Mouse (Mus musculus): ENCODE results near the gene Ube2m. TPM values are rescaled to one million over a fixed set of nuclear protein-coding genes. Genes with fewer than 3 reads are reported as not detected.

The Ube2m gene
- 7.8 TPM for polyA plus RNA-seq (2017; shearing (Covaris generic))

DNA sequence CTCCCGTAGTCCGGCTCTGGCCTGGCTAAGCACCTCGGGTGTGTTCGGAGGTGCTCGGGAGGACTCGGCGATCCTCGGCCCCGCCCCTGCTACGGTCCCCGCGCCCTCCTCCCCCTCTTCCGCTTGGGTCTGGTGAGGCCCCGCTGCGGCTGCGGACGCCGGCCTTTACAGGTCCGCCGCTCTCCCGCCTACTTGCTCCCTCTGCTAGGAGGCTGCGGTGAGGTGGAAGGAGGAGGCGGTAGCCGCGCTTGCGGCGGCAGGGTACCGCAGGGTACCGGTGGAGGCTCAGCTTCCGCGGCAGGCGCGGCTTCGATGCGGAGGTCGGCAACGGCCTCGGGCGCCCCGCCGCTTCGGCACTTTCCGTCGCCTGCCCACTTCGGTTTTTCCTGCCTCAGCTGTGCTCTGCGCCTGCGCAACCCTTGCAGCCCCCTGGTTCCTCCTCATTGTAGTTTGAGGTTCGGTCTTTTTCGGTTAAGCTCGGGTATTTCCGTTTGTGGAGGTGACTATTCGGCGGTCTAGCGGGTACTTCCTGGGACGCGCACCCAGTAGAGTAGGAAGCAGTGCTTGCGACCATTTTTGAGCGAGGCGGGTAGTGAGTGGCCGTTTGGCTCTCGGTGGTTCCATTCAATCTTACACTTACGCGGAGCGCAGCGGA, at the start of gene Ube2m:
TSS of gene Ube2m (minus strand) at position 375 of the 655 bp plus-strand sequence.

DNA sequence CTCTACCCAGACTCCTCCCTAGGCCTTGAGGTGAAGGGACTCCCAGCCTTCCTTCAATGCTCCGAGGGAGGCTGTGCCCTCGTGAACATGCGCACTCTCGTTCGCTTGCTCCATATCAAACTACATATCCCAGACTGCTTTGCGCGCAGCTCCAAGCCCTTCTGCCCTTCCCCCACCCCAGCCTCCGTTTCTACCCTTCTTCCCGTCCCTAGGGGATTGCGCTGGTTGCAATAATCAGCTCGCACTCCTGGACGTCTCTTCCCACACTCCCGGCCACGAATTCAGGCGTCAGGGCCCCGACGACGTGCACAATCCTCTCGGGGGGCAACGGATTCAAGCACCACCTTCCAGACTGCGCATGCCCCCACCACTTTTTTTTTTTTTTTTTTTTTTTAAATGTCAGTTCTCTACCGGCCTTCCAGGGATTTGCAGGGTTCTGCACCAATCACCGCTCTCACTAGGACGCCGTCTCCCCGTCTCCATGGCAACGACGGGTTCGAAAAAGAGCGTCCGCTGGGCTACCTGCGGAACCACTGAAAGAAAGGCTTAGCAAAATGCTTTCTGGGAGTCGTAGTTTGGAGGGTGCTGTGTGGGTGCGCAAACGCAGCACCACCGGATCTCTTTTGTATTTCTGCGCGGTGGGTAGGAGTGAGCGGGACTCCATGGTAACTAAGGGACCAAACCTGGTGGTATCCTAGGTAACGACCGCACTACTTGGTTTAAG, 16.4 kb upstream of the Ube2m start, which contains the start of gene Mzf1:
TSS of gene Mzf1 (minus strand) at position 478 of the 724 bp plus-strand sequence.

DNA sequence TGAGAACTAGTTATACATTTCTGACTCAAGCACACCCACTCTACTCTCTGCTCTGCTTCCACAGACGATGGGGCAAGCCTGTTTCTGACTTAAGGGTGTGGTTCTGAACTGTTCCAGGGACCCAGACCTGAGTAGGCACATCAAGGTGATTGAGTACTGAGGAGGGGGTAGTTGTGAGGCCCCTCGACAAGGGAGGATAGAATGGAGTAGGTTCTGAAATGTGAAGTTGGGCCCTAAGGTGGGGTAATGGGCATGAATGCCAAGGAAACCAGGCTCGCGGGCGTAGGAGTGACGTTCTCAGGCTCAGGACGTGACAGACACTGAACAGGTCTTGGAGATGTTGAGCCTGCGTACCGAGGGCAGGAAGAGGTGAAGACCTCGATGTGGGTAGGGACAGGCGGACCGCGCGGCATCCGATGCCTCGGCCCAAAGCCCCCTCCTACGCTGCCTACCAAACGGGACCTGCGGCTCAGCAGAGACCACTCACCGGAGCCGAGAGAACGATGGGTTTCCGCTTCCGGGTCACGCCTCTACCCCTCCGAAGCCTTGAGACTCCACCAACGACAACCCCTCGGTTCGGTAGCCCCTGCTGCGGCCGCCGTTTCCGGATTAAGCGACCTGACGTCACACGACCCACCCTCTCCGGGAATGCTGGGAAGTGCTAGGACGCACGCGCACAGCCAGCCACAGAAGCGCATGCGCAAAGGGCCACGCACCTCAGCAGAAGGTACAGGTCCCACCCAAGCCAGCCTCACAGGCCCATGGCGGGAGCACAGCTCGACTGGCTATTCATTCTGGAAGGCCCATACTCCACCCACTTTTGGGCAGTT, 3.7 kb downstream of the Ube2m start, which contains the start of gene Chmp2a:
TSS of gene Chmp2a (minus strand) at position 660 of the 830 bp plus-strand sequence.

DNA sequence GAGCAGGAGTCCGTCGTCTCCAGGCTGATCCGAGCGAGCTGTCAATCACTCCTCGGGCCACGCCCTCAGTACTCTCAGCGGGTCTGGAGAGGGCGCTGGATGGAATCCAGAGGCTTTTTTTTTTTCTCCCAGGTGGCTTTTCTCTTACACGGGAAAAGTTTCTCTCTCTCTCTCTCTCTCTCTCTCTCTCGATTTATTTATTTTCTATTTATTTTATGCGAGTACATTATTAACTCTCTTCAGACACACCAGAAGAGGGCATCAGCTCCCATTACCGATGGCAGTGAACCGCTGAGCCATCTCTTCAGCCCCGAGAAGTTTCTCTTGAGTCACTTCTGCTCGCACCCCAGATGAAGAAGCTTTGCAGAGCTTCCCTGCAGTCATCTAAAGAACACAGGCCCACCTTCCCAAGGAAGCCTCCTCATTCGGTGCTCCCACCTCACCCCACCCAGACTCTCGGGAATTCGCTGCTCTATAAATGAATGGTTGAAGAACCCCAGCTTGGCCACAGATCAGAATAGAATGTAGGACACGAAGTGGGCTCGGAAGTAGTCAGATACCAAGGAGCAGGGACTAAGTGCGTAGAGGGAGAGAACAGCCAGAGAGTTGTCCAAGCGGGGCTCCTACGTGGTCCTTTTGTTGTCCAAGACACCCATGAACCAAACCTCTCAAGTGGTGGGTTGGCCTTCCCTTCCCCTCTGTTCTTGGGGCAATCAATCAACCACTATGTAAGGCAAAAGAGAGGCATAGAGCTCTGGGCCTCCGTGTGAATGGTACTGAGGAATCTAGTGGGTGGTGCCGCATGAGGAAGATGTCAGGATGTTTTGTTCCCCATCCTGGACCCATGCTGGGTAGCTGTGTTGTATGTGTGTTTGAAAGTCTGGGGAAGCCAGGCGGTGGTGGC, 27.8 kb downstream of the Ube2m start, which contains the start of gene Zbtb45:
TSS of gene Zbtb45 (minus strand) at position 30 of the 904 bp plus-strand sequence.

DNA sequence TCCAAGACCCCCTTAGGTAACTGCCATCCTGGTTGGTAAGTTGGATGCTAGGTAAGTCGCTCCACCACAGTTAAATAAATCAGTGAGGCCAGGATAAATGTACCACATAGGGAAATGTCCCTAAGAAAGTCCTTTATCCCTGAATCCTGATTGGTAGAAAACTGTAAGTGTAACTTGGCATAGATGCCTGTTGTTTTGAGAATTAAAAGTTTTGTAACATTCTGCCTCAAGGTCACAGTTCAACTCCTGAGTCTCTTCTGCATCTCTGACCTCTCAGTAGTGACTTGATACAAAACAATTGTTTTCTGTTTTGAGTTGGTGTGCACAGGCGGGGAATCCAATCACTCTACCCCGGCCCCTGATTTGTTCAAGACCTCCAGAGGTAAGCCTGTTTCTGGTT, 39.2 kb downstream of the Ube2m start, which contains the start of gene Trim28:
TSS of gene Trim28 (plus strand) at position 264 of the 400 bp plus-strand sequence.

DNA sequence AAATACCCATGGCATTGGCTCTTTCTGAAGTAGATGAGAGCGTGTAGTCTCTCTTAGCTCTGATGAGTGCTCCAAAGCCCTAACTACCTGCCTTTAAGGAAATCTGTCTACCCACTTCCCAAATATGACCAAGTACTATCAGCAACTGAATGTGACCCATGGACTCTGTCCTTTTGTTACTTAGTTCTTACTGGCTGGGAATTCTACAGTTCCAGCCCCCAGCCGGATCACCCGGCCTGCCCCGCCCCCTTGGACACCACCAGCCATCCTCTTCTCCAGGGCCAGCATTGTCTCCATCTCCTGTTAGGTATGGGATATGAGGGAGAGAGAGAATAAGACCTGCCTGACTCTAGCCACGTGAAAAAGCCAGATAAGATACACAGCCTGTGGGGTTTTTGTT, 40.0 kb downstream of the Ube2m start, which contains the start of gene Slc27a5:
TSS of gene Slc27a5 (minus strand) at position 140 of the 400 bp plus-strand sequence.

Other genes starting within 250 kb of the Ube2m start
- 1.7 TPM for gene Zscan18, start 234.6 kb downstream of the Ube2m start, polyA plus RNA-seq (2017; shearing (Covaris generic))
- 21.4 TPM for gene Zfp329, start 219.4 kb downstream of the Ube2m start, polyA plus RNA-seq (2017; shearing (Covaris generic))
- gene Zfp110, start 203.5 kb downstream of the Ube2m start, polyA plus RNA-seq (2017; shearing (Covaris generic)) = 95.0 TPM
- 3.8 TPM for gene Zfp128, start 157.1 kb downstream of the Ube2m start, polyA plus RNA-seq (2017; shearing (Covaris generic))
- 14.7 TPM for gene Zscan22, start 140.5 kb downstream of the Ube2m start, polyA plus RNA-seq (2017; shearing (Covaris generic))
- gene Rps5, start 116.0 kb downstream of the Ube2m start, polyA plus RNA-seq (2017; shearing (Covaris generic)) = 1,332 TPM
- not detected for gene Rnf225, start 110.9 kb downstream of the Ube2m start, polyA plus RNA-seq (2017; shearing (Covaris generic))
- gene Zfp324, start 72.4 kb downstream of the Ube2m start, polyA plus RNA-seq (2017; shearing (Covaris generic)) = 6.6 TPM
- gene Zfp446, start 60.4 kb downstream of the Ube2m start, polyA plus RNA-seq (2017; shearing (Covaris generic)) = 10.2 TPM
- gene Slc27a5, start 40.1 kb downstream of the Ube2m start, polyA plus RNA-seq (2017; shearing (Covaris generic)) = 0.16 TPM
- 38.1 TPM for gene Trim28, start 39.2 kb downstream of the Ube2m start, polyA plus RNA-seq (2017; shearing (Covaris generic))
- gene Zbtb45, start 28.2 kb downstream of the Ube2m start, polyA plus RNA-seq (2017; shearing (Covaris generic)) = 3.6 TPM
- 310 TPM for gene Chmp2a, start 3.5 kb downstream of the Ube2m start, polyA plus RNA-seq (2017; shearing (Covaris generic))
- 0.45 TPM for gene Mzf1, start 16.5 kb upstream of the Ube2m start, polyA plus RNA-seq (2017; shearing (Covaris generic))
- gene Vmn1r85, start 56.9 kb upstream of the Ube2m start, polyA plus RNA-seq (2017; shearing (Covaris generic)) = not detected
- gene Vmn1r86, start 81.6 kb upstream of the Ube2m start, polyA plus RNA-seq (2017; shearing (Covaris generic)) = 0.04 TPM
- gene Vmn1r87, start 101.9 kb upstream of the Ube2m start, polyA plus RNA-seq (2017; shearing (Covaris generic)) = not detected
- 0.04 TPM for gene Vmn1r88, start 121.3 kb upstream of the Ube2m start, polyA plus RNA-seq (2017; shearing (Covaris generic))
- not detected for gene Vmn1r89, start 174.7 kb upstream of the Ube2m start, polyA plus RNA-seq (2017; shearing (Covaris generic))
- 23.1 TPM for gene Lig1, start 239.0 kb upstream of the Ube2m start, polyA plus RNA-seq (2017; shearing (Covaris generic))
- 3.5 TPM for gene Zswim9, start 240.4 kb upstream of the Ube2m start, polyA plus RNA-seq (2017; shearing (Covaris generic))